Mouse (Mus musculus) layer of hippocampus, postnatal 10 days (tissue): ENCODE data around the gene Gm28230. TPM values are rescaled to one million over a fixed set of nuclear protein-coding genes. Genes with fewer than 3 reads are reported as not detected.

Experiments used
- DNase-seq, 2 experiments: peaks; one replicate each; pipeline ENCODE4 v3.0.0; 2021; ENCODE audit warnings: low spot score in 2 of 2
- total RNA-seq, 2 experiments: library from RNA; stranded (reverse); gene quantifications; 2 replicates each; pipeline ENCODE4 v1.2.3; 2021

Gm28230 gene
- total RNA-seq, 2 experiments from 2014 or later, result not detected

DNA sequence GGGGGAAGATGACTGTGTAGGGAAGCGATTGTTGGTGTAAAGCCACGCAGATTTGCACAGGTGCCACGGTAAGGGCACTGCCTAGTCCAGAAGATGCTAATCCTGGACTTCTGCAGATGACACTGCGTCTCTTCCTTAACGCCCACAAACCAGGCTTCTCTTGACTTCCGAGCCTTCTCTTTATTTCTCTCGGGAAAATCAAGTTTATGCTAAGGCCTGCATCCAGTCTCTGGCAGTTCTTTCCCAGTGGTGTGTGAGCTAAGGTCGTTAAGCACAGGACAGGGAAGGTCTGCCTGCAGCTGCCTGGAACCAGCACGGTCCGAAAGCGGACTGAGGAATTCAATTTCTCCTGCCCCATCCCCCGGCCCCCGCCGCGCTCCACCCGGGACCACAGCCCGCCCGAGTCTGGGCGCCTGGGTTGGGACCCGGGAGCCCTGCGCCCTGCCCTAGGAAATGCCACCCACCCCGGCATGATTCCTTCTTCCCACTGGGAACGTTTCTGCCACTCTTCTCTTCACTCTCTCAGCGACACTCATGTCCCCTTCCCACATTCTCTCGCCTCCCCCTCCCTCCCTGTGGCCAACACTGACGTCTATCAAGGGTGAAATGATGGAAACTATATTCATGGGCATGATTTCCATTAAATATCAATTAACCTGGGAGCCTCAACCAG is 22.7 kb upstream of the Gm28230 start:
- no peak for DNase-seq

DNA sequence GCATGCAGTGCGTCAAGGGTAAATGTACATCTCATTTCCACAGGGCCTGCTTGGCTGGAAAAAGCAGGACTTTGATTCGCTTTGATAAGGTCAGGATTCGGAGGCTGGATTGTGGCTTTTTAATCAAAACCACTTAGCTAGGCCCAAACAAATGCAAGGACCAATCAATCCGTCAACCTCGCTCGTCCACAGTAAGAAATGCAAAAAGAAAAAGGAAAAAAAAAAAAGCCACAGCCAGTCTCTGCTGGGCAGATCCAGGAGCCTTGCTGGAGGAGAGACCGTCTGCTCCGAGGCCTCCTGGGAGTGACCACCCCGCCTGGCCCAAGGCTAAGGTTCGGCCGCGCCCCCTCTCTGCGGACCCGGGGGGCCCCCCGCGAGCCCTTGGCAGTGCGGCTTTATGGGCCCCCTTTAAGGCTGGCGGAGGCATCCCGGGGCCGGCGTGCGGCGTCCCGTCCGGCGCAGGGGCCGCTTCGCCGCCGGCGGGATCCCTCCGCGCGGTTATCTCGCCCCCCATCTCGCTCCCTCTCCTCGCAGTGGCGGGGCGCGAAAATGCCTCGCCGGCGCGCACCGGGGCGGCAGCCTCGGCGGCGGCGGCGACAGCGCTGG is 22.0 kb upstream of the Gm28230 start, which contains the start of gene Hoxd8:
Hoxd8 (plus strand) TSS at position 223 of the 606 bp plus-strand sequence.
- no peak for DNase-seq

DNA sequence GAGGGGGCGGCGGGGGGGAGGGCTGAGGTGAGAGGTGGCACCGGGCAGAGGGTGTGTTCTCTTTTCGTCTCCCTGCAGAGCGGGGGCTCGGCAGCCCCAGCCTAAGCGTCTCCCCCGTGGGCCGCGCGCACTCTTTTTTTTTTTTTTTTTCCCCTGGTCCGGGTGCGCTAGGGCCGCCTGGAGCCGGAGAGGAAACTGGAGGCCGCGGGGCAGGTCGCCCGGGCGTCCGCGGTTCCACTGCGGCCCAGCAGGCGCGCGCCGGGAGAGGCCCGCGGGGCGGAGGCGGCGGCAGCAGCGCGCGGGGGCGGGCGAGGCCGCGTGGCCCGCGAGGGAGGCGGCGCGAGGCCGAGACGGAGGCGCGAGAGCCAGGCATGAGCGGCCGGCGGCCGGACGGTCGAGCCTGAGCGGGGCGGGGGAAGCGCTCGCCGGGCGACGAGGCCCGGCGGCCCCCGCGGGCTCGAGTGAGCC is 21.5 kb upstream of the Gm28230 start:
- DNase-seq, result no peak

DNA sequence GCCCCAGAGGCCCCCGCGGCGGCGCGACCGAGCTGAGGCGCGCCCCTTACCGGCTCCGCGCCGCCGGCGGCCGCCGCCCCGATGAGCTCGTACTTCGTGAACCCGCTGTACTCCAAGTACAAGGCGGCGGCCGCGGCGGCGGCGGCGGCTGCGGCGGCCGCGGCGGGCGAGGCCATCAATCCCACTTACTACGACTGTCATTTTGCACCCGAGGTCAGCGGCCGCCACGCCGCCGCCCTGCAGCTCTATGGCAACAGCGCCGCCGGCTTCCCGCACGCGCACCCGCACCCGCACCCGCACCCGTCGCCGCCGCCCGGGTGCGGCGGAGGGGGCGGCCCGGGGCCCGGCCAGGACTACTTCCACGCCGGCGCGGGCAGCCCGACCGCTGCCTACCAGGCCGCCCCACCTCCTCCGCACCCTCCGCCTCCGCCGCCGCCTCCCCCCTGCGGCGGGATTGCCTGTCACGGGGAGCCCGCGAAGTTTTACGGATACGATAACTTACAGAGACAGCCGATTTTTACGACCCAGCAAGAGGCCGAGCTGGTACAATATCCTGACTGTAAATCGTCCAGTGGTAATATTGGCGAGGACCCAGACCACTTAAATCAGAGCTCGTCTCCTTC is 20.9 kb upstream of the Gm28230 start:
- no peak for DNase-seq

DNA sequence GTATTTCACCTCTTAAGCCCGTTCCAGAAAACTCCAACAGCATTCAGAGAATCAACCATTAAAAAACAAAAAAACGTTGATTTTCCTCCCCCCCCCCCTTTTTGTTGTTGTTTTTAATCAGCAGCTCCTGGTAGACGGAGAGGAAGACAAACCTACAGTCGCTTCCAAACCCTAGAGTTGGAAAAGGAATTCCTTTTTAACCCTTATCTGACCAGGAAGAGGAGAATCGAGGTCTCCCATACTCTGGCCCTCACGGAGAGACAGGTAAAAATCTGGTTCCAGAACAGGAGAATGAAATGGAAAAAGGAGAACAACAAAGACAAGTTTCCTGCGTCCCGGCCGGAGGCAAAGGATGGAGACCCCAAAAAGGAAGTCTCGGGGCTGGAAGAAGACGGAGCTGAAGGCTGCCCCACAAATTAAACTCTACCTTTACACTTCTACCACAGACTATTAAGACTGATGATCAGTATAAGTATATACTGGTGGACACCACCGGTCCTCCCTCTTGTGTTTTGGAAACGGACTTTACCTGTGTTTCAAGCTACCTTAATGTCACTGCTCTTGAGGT is 20.1 kb upstream of the Gm28230 start:
- no peak for DNase-seq

DNA sequence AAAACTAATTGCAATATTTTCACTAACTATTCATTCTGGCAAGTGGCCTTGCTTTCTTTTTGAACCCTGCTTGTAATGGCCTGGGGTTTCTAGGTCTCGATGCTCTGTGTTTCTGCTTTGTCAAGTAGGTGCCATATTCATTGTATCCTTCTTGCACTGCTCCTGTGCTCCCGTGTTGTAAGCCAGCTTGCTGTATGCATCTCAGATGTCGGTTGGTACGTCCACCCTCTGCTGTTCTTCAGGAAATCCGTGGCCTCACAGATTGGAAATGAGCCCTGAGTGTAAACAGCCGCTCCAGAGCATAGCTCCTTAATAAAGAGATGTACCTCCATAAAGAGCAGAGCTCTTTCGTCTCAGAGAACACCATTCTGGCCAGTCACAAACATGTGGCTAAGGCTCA is 18.9 kb upstream of the Gm28230 start:
- no peak for DNase-seq

DNA sequence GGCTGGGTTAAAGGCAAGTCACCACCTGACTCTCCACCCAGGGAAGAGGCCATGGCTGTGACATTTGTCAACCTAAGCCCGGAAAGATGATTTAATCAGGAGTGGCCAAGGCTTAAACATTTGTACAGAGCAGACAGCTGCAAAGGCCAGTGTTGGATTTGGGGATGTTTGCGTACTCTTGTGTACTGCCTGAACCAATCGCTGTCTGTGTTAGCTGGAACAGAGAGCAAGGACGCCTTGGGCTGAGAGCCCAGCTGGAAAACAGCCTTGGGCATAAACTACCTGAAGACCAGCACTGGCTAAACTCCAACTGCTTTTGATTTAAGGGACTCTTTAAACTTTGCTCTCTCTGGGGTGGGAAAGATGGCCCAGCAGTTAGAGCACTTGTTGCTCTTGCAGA is 17.9 kb upstream of the Gm28230 start:
- no peak for DNase-seq

DNA sequence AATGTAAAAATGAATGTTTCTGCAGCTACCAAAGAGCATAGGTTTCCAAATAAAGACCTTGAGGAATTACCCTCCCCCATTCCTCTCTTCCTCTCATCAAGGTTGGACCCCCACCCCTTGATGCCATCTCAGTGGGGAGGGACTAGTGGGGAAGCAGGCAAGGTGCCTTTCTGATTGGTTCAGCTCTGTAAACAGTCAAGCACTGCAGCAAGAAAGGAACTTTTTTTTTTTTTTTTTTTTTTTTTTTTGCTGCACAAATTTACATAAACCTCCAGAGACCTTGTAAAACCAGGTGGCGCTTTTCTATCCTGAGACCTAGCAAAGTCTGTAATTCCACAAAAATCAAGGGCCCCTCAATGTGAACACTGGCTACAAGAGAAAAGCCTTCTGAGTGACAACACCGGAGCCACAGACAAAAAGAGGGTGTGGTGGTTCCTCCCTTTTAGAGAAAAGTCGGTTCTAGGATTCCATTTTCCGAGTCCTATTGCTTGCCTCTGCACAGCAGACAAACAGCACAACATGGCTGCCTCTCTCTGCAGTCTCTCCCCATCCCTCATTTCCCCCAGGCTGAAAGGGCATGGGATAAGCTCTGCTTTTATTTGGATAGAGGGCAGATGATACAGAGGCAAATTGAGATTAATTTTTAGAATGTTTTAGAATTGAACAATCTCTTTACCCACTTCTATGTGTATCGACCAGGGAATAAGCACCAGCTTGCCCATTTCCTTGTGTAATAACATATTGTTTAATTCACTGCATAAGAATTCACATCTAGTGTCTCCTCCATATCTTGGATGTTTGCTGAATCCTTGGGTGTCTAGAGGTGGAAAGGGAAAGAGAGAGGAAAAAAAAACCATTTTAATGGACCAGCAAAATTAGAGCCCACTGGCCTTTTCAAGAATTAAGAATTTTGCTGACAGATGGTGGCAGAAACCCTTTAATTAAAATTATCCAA is 16.8 kb upstream of the Gm28230 start:
- DNase-seq, result no peak

DNA sequence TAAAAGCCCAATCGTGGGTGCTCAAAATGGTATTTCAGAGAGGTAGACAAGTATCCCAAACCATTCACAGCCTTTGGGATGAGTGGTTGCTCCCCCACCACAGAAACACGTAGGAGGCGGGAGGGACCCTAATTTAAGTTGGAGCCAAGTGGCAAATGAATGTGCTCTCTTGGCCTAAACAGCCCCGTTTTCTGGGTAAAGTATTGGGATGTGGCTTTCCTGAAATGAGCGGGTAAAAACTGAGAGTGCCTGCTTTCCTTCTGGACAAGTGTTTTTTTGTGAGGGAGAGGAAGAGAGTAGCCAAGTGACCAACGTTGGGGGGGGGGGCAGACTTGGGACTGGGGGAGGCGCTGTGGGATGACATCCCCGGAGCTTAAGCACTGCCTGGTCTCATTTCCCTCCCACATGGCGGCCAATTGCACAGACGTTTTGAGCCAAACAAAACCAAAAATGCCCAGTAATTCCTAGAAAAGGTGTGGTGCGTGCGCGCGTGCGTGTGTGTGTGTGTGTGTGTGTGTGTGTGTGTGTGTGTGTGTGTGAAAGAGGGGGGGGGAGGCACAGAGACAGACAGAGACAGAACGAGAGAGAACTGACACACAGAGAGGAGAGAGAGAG is 15.5 kb upstream of the Gm28230 start:
- no peak for DNase-seq

DNA sequence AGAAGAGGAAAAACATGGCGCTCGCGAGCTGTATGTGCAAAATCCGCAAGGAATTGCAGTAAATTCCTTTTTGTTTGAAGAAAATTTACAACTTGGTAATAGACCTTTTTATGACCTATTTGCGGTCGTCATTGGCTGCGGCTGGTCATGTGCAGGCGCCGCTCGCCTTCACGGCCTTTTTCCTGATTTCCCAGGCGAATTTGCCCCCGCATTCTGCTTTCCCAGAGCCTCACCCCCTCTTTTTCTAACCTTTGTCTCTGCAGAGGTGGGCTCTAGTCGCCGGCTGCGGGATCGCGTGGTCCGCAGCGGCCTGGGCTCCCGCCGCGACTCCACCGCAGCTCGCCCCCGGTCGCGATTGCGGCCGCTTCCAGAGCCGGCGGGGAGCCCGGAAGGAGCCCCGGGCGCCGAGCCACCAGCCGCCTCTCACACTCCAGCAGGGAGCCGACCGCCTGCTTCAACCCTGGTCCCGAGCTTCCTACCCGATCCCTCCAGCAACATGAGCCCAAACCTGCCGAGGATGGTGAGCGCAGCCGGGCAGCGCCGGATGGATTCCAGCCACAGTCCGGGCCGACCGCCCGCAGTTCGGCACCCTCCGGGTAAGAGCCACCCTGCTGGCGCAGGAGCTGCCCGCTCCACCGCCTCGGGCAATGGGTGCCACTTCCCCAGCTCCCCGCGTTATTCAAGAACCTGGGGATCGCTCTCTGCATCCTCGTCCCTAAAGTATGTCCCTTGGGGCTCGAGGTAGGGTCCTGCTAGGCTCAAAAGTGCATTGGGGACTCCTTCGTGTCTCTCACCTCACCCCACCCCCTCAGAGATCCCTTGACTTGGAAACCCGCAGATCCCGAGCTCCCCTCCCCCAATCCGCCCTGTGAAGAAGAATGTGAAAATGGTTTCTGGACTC is 14.6 kb upstream of the Gm28230 start, which contains the start of the genes Hoxd3 and Hoxd4:
Hoxd3 (plus strand) TSS at position 207 of the 901 bp plus-strand sequence.
Hoxd4 (plus strand) TSS at position 209 of the 901 bp plus-strand sequence.
- no peak for DNase-seq

DNA sequence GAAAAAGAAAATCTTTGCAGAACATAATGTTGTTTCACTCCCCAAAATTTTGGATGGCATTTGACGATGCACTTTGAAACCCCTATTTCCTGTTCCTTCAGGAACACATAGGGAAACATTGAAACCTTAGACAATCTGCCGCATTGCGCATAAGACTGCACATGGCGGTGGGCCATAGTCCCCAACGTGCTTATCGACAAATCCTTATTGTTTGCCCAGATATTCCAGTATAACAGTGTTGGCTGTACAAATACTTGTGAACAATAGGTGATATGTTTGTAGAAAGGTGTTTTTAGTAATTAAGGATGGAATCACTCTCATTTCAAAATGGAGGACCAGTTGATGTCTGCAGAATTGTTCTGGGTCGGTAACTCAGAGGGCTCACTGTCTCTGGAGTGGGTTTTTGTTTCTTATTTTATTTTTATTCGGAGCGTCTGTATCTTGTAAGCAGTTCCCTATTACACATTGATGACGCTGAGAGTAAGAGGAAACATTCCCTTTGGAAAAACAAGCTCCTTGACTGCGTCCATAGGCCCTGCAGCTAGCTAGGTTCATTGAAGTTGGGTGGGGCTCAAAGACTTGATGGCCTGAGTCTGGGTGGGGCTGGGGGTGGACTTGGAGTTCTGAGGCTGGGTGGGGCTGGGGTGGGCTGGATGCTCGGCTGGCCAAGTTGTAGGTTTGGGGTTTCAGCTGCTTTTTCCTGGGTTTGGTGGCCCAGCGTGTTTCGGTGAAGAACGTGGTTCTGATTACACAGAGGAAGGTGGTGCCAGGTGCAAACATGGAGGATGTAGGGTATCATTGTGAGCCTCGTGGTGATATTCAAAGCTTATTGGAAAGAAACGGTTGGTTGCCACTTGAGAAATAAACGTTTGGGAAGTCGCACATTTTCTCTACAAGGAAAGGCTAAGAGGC is 13.0 kb upstream of the Gm28230 start:
- DNase-seq, result no peak

DNA sequence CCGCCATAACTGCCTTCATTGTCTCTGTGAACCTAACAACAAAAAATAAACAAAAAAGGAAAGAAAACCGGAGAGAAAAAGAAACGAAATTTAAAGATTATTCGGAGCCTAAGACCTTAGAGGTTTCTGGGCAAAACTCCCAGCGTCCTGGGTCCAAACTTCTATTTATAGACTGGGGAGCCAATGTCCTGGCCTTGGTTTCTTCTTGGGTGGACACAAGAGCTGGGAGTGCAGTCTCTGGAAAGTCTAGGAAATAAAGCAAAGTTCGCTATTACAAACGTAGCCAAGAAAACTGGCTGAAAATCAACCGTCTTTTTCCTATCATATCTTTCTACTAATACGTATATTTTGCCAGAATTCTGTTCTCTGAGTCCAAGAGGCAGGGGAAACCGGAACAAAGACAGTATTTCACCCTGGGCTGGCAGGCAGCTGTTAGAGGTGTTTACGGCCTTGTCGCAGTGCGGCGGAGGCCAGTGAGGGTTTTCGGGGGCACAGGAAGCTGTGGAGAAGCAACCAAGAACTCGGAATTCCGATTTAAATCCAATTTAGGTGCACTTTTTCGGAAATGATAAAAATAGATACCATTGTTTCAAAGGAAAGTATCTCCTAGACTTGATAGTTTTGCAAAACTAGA is 12.3 kb upstream of the Gm28230 start:
- DNase-seq, result no peak

DNA sequence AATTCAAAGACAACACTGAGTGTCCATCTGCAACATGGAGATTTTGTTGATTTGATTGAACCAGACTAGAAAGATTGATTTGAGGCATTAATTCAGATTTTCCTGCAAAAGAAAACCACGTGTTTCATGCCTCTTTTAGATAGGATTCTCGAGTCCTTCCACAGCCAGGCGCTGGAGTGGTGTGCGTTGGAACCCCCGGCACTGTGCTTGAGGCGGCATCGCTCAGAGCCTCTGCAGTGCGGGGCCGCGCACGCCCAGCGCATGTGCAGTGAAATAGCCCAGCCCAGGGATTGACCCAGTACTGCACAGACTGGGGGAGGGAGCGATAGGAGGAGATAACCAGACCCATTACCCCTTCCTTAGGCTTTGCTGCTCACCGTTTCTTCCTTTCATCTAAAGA is 11.6 kb upstream of the Gm28230 start:
- DNase-seq, result no peak

DNA sequence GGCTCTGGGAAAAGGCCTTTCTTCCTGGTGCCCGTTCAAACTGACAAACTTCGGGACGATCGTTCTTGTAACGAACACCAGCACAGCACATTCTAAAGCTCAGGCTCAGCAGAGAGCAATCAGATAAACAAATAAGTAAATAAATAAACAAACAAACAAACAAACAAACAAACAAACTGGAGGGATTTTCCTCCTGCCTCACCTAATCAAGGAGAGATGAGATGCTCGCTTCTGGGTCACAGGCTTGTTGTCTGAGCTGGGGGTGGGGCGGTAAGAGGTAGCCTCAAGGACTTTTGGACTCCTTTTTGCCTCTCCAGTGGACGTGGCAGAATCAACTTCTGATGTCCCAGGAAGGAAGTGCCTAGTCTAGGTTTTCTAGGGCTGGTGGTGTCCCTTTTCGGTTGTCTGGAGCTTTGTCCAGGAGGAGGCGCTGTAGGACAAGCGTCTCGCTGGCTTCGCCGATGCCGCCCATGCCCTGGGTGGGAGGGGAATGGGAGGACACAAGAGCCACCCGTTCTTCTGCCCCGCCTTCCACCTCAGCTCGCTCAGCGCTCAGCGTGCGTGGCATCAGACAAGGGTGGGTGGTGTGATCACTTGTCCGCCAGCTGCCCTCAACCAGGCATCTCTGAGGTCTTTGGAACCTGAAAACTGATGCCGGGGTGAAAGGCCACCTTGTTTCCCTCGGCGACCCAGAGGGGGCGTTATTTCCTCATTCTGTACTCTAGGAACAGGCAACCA is 10.9 kb upstream of the Gm28230 start:
- peak; percentile 87 to 89 for DNase-seq

DNA sequence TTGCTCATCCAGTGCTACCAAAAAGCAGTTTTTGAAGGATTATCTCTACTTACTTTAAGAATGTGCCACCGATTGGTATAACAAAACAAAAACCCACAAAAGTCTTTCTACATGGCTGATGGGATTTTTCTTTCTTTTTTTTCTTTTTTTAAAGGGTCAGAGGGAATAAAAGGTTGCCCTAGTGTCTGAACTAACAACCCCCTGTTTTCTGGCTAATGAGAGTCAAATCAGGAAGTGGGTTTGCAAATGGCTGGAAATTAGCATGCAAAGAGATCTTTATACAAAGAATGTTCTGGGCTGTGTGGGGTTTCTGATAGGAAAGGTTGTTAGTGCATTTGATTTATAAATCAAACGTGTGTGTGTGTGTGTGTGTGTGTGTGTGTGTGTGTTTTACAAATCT is 6.1 kb upstream of the Gm28230 start:
- DNase-seq, result no peak

DNA sequence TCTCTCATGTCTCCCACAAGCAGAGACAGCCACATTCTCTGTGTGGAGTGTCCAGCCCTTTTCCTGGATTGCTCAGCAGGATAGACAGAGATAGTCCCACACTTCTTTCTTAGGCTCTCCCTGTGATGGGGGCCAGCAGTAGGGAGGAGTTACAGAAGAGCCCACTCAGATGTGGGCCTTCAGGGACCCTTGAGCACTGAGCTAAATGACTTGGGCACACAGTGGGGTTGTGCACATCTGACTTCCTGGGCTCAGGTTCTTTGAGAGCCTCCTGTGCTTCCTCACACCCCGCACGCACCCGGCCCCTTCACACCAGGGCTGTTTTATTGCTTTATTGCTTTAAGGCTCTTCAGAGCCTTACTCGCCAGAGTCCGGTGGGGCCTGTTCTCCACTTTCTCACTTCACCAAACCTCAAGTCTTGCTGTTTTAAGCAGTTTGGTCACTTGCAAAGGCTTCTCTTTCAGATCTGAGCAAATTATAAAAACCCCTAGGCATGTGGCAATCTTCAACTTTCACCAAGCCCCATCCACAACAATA is 5.5 kb upstream of the Gm28230 start:
- DNase-seq, result no peak

DNA sequence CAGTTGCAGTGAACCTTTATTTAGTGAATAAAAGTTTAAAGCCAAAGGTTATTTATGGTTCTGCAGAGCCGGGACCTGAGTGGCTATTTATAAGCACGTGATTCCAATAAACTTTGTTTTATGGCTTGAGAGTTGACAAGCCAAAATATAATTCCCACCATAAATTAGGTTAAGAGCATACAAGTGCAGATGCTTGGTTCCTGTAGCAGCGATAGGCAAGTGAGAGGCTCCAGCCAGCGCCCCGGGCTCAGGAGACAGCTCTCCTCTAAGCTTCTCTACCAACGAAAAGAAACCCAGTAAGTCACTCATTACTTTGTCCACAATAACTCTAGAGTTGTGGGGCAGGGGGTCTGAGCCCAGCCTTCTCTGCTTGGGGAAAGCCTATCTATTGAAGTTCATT is 4.6 kb upstream of the Gm28230 start:
- DNase-seq, result no peak
